Mouse (Mus musculus): ENCODE data around the gene Cdr1.

The Cdr1 gene

GRCm38 (mm10) chrX:61185458-61185857, at the start of gene Cdr1:
Cdr1 (minus strand) TSS chrX:61185558.
- DNase-seq (ENCODE audit: low read depth, low spot score) = no peak

GRCm38 (mm10) chrX:61185869-61186268, 511 bp upstream of the Cdr1 start:
- DNase-seq (ENCODE audit: low read depth, low spot score) = no peak

- no peak for DNase-seq (ENCODE audit: low read depth, low spot score)
These were observed 18.8 kb downstream of the Cdr1 start for GRCm38 (mm10) chrX:61166519-61166918.

- no peak for DNase-seq (ENCODE audit: low read depth, low spot score)
These were observed 24.1 kb downstream of the Cdr1 start for GRCm38 (mm10) chrX:61161249-61161648.

GRCm38 (mm10) chrX:61154657-61155256, 30.6 kb downstream of the Cdr1 start:
- no peak for DNase-seq (ENCODE audit: low read depth, low spot score)

GRCm38 (mm10) chrX:61154246-61154645, 31.1 kb downstream of the Cdr1 start:
- DNase-seq (ENCODE audit: low read depth, low spot score) = no peak

- no peak for DNase-seq (ENCODE audit: low read depth, low spot score)
These were observed 38.8 kb downstream of the Cdr1 start for GRCm38 (mm10) chrX:61146569-61146968.

- DNase-seq (ENCODE audit: low read depth, low spot score) = no peak
These were observed 39.9 kb downstream of the Cdr1 start for GRCm38 (mm10) chrX:61145416-61145815.

- DNase-seq (ENCODE audit: low read depth, low spot score) = no peak
These were observed 50.8 kb downstream of the Cdr1 start for GRCm38 (mm10) chrX:61134592-61134991.
